Mouse (Mus musculus) lung, embryonic 14.5 days (tissue): ENCODE measurements at regions not wholly inside any gene's neighbourhood (a gene's known extent, or its start where the extent isn't known, plus 50 kb on each side); places are given as distances from the start of the nearest gene placed in this dataset.

Source experiments
- ATAC-seq: fragments of 200-750 bp; cut with Nextera tagmentation; 2 replicates; pipeline ENCODE4 v1.8.0; 2017; ENCODE audit warnings: mild to moderate bottlenecking, moderate TSS enrichment, moderate library complexity; ENCODE audit not compliant: insufficient read depth
- DNase-seq: peaks from one replicate; pipeline ENCODE4 v3.0.0-alpha.2; 2015
- H3K27ac ChIP-seq: fragments of 300-500 bp; sonication (generic); 2 replicates; pipeline ENCODE4 v1.5.1; 2014; ENCODE audit warnings: low read depth, mild to moderate bottlenecking, moderate library complexity
- H3K27me3 ChIP-seq: fragments of 300-500 bp; sonication (generic); 2 replicates; pipeline ENCODE4 v1.6.1; 2014; ENCODE audit warnings: low read length, control low read depth; ENCODE audit not compliant: insufficient read depth
- H3K36me3 ChIP-seq: fragments of 300-500 bp; sonication (generic); 2 replicates; pipeline ENCODE4 v1.6.1; 2014; ENCODE audit warnings: control low read depth; ENCODE audit not compliant: insufficient read depth
- H3K4me1 ChIP-seq: fragments of 300-500 bp; sonication (generic); 2 replicates; pipeline ENCODE4 v1.6.1; 2014; ENCODE audit warnings: antibody characterized with exemption, control low read depth; ENCODE audit not compliant: insufficient read depth
- H3K4me2 ChIP-seq: fragments of 300-500 bp; sonication (generic); 2 replicates; pipeline ENCODE4 v1.6.1; 2014; ENCODE audit warnings: mild to moderate bottlenecking
- H3K4me3 ChIP-seq: fragments of 300-500 bp; sonication (generic); 2 replicates; pipeline ENCODE4 v1.5.1; 2014; ENCODE audit warnings: low read depth, low read length
- H3K9ac ChIP-seq: fragments of 300-500 bp; sonication (generic); 2 replicates; pipeline ENCODE4 v1.6.1; 2014
- H3K9me3 ChIP-seq: fragments of 300-500 bp; sonication (generic); 2 replicates; pipeline ENCODE4 v1.6.1; 2016; ENCODE audit warnings: low read depth, low read length, control low read depth
- CTCF ChIP-seq: IDR thresholded peaks from 2 replicates; pipeline ENCODE4 v1.5.1; 2016; ENCODE audit warnings: antibody characterized with exemption, low read depth
- WGBS: fragments of 180-500 bp; shearing (Covaris S2); extraction: QIAGEN DNeasy Blood & Tissue Kit; methylation state at CpG from one replicate; pipeline ENCODE4 v1.1.7; 2014; 5-methylcytosine and 5-hydroxymethylcytosine counted together

GRCm38 (mm10) chr15:56853106-56853505, 624.3 kb downstream of the Slc22a22 start:
- no peak for TF ChIP-seq CTCF
- Histone ChIP-seq H3K4me1 (0 out of 2 replicates have a peak, but pooled peaks cover 3% of the 10 kb centered on the region), H3K36me3 (no peaks in the 10 kb centered on the region), H3K4me2 (no peak overlapping the region), H3K4me3 (no peak overlapping the region), H3K9me3 (no peaks in the 10 kb centered on the region), H3K27ac (no peak overlapping the region), H3K9ac (no peak overlapping the region), H3K27me3 (no peaks in the 10 kb centered on the region)
- peak; percentile 43 for DNase-seq
- no peak for ATAC-seq
- WGBS, result 52% methylated on average over 5 of the region's 5 CpGs

- DNase-seq (no peak), ATAC-seq (no peak)
- Histone ChIP-seq H3K4me2 (no peak overlapping the region), H3K36me3 (no peaks in the 10 kb centered on the region), H3K27me3 (no peaks in the 10 kb centered on the region), H3K27ac (no peak overlapping the region), H3K9ac (no peak overlapping the region), H3K9me3 (no peaks in the 10 kb centered on the region), H3K4me3 (no peak overlapping the region), H3K4me1 (no peaks in the 10 kb centered on the region)
- no peak for TF ChIP-seq CTCF
- 76% methylated on average over 6 of the region's 6 CpGs for WGBS
These were observed 629.8 kb downstream of the Slc22a22 start for GRCm38 (mm10) chr15:56847469-56848128.

- Histone ChIP-seq H3K4me2 (no peak overlapping the region), H3K27ac (no peak overlapping the region), H3K4me3 (no peak overlapping the region), H3K27me3 (no peaks in the 10 kb centered on the region), H3K9me3 (no peaks in the 10 kb centered on the region), H3K4me1 (no peaks in the 10 kb centered on the region), H3K36me3 (no peaks in the 10 kb centered on the region), H3K9ac (no peak overlapping the region)
- TF ChIP-seq CTCF, result no peak
- DNase-seq, result peak; percentile 56
- ATAC-seq, result no peak
- WGBS, result 34% methylated on average over 1 of the region's 1 CpGs
These were observed 632.9 kb downstream of the Slc22a22 start for GRCm38 (mm10) chr15:56844574-56844973.

- no peak overlapping the region for H3K9ac ChIP-seq
- H3K27ac ChIP-seq, result no peak overlapping the region
- TF ChIP-seq CTCF, result no peak
- H3K27me3 ChIP-seq, result no peaks in the 10 kb centered on the region
- H3K9me3 ChIP-seq, result no peaks in the 10 kb centered on the region
- H3K4me2 ChIP-seq, result no peak overlapping the region
- WGBS, result 87% methylated on average over 3 of the region's 3 CpGs
- H3K36me3 ChIP-seq, result no peaks in the 10 kb centered on the region
- ATAC-seq (no peak), DNase-seq (no peak)
- H3K4me1 ChIP-seq, result no peaks in the 10 kb centered on the region
- no peak overlapping the region for H3K4me3 ChIP-seq
These were observed 635.9 kb downstream of the Slc22a22 start for GRCm38 (mm10) chr15:56841516-56841915.

- Histone ChIP-seq H3K4me2 (no peak overlapping the region), H3K4me3 (no peak overlapping the region), H3K9me3 (no peaks in the 10 kb centered on the region), H3K4me1 (no peaks in the 10 kb centered on the region), H3K36me3 (no peaks in the 10 kb centered on the region), H3K27ac (no peak overlapping the region), H3K27me3 (no peaks in the 10 kb centered on the region), H3K9ac (no peak overlapping the region)
- 89% methylated on average over 1 of the region's 1 CpGs for WGBS
- no peak for DNase-seq
- no peak for ATAC-seq
- no peak for TF ChIP-seq CTCF
These were observed 640.1 kb downstream of the Slc22a22 start for GRCm38 (mm10) chr15:56837292-56837691.

- H3K4me1 ChIP-seq, result no peaks in the 10 kb centered on the region
- peak; percentile 58; the same call in 1 of the 2 replicates for ATAC-seq
- WGBS, result 82% methylated on average over 2 of the region's 2 CpGs
These were observed 642.8 kb downstream of the Slc22a22 start for GRCm38 (mm10) chr15:56834621-56835020.

GRCm38 (mm10) chr15:56832666-56833065, 644.8 kb downstream of the Slc22a22 start:
- Histone ChIP-seq H3K36me3 (no peaks in the 10 kb centered on the region), H3K9me3 (no peaks in the 10 kb centered on the region), H3K27me3 (no peaks in the 10 kb centered on the region), H3K4me2 (no peak overlapping the region), H3K27ac (no peak overlapping the region), H3K9ac (no peak overlapping the region), H3K4me3 (no peak overlapping the region), H3K4me1 (no peaks in the 10 kb centered on the region)
- DNase-seq (no peak), ATAC-seq (no peak)
- 89% methylated on average over 7 of the region's 7 CpGs for WGBS
- no peak for TF ChIP-seq CTCF

More at GRCm38 (mm10) chr15:56834621-56835020, 642.8 kb downstream of the Slc22a22 start:
- no peak overlapping the region for H3K9ac ChIP-seq
- no peak overlapping the region for H3K4me2 ChIP-seq
- DNase-seq, result peak; percentile 26
- H3K4me3 ChIP-seq, result no peak overlapping the region
- no peaks in the 10 kb centered on the region for H3K36me3 ChIP-seq
- no peak overlapping the region for H3K27ac ChIP-seq
- no peaks in the 10 kb centered on the region for H3K27me3 ChIP-seq
- no peak for TF ChIP-seq CTCF
- H3K9me3 ChIP-seq, result no peaks in the 10 kb centered on the region
